ENCODE assay signal across 15 mouse cellular contexts in genomic region chr1:73077156-73077555, GRCm38 (mm10).
"Had no signal": no experiment of that assay in that cellular context is flagged by ENCODE, and none has a peak within 500 bp of the region (broad histone marks: within the 10 kb centered on the region; RNA-seq: fewer than 3 reads in every experiment).

No protein-coding gene starts in this region.

- DNase-seq: kidney, adult 9 months; kidney, postnatal 4 days; liver; liver, embryonic 13.5 days; liver, postnatal 0 days; lung, postnatal 14 days; thymus, adult 18-20 months; thymus, postnatal 14 days had no signal

- H3K27me3 ChIP-seq: lung, embryonic 15.5 days; megakaryocyte, embryonic 14.5 days; midbrain, embryonic 12.5 days had no signal

- H3K4me1 ChIP-seq: megakaryocyte, embryonic 14.5 days; midbrain, embryonic 12.5 days had no signal

- H3K4me3 ChIP-seq: layer of hippocampus, adult 2 months; limb, embryonic 12.5 days; liver, embryonic 13.5 days; lung, embryonic 15.5 days; megakaryocyte, embryonic 14.5 days; midbrain, embryonic 12.5 days had no signal

- H3K9ac ChIP-seq: limb, embryonic 12.5 days; liver, embryonic 13.5 days; liver, postnatal 0 days; lung, embryonic 15.5 days; midbrain, embryonic 12.5 days had no signal

- H3K36me3 ChIP-seq: limb, embryonic 12.5 days; liver, embryonic 13.5 days; lung, embryonic 15.5 days; midbrain, embryonic 12.5 days had no signal

- H3K4me2 ChIP-seq: limb, embryonic 12.5 days; liver, embryonic 13.5 days; lung, embryonic 15.5 days; midbrain, embryonic 12.5 days had no signal

- H3K27ac ChIP-seq: kidney, postnatal 0 days; layer of hippocampus, adult 2 months; limb, embryonic 12.5 days; liver, embryonic 13.5 days; lung, embryonic 15.5 days; macrophage; midbrain, embryonic 12.5 days had no signal

- ATAC-seq: liver, postnatal 0 days had no signal

- H3K9me3 ChIP-seq: limb, embryonic 12.5 days; liver, embryonic 13.5 days; lung, embryonic 15.5 days; midbrain, embryonic 12.5 days had no signal
